Mouse (Mus musculus): Measurements from ENCODE around the gene Ttyh1.

GRCm38 (mm10) chr7:4119976-4120921 lies 1.0 kb downstream of the Ttyh1 start:
- TF ChIP-seq CTCF (IDR thresholded peaks at IDR 0.05 in 2 of 3, conservative IDR thresholded peaks at IDR 0.05 in 1 of 3; ENCODE audit: control insufficient read depth in 1 of 3, insufficient read depth in 1 of 3, low read depth in 2 of 3, low read length in 3 of 3, poor library complexity in 1 of 3, severe bottlenecking in 1 of 3) = no peak
- TF ChIP-seq E2F4 (IDR thresholded peaks at IDR 0.05; ENCODE audit: borderline replicate concordance, low read depth, low read length) = no peak
- TF ChIP-seq RCOR1 (IDR thresholded peaks at IDR 0.05; ENCODE audit: low read depth, low read length) = no peak
- no peak for TF ChIP-seq GABPA (IDR thresholded peaks at IDR 0.05; ENCODE audit: low read depth, low read length)
- no peak for TF ChIP-seq POLR2A (IDR thresholded peaks at IDR 0.05; ENCODE audit: control insufficient read depth in 1 of 2, insufficient read depth in 1 of 2, low read depth in 1 of 2, low read length in 2 of 2, poor library complexity in 1 of 2)
- no peak for TF ChIP-seq GATA1 (IDR thresholded peaks at IDR 0.05; ENCODE audit: low read depth, low read length)
- no peak for TF ChIP-seq EP300 (IDR thresholded peaks at IDR 0.05; ENCODE audit: low read depth in 1 of 2, low read length in 2 of 2)

Data from MEL (cell line).